Mouse (Mus musculus): ENCODE data around the gene Mars. TPM values are rescaled to one million over a fixed set of nuclear protein-coding genes. Genes with fewer than 3 reads are reported as not detected.
"Not testable (repeated sequence)": the region's sequence is repeated elsewhere in the genome, so short reads cannot be mapped to it uniquely, and the experiment has no call there.

The Mars gene
- polyA plus RNA-seq, 1 experiment from 2014 or later, result 173 TPM

- H3K4me3 ChIP-seq (ENCODE audit: low read depth, low read length); H3K4me1 ChIP-seq (replicated peaks; ENCODE audit: control insufficient read depth, insufficient read depth, low read length); DNase-seq (ENCODE audit: low spot score); H3K27me3 ChIP-seq (ENCODE audit: control insufficient read depth, insufficient read depth, low read length); H3K27ac ChIP-seq (ENCODE audit: low read depth, low read length); H3K4me2 ChIP-seq (replicated peaks; ENCODE audit: low read depth, low read length); H3K9me3 ChIP-seq (ENCODE audit: control insufficient read depth, low read length); H3K9ac ChIP-seq (ENCODE audit: low read depth, low read length); ATAC-seq (ENCODE audit: low FRiP score): not testable (repeated sequence)
- WGBS, result 96% methylated on average over 3 of the region's 3 CpGs
- H3K36me3 ChIP-seq (ENCODE audit: control insufficient read depth, insufficient read depth, low read length), result peaks cover 14% of the 10 kb centered on the region; the same call in 1 of the 2 replicates
Measured at GRCm38 (mm10) chr10:127309167-127309566, 2.4 kb downstream of the Mars start.

- 94% methylated on average over 11 of the region's 11 CpGs for WGBS
- no peak for ATAC-seq (ENCODE audit: low FRiP score)
- Histone ChIP-seq H3K4me1 (replicated peaks; ENCODE audit: control insufficient read depth, insufficient read depth, low read length) (no peaks in the 10 kb centered on the region), H3K4me2 (replicated peaks; ENCODE audit: low read depth, low read length) (no peak overlapping the region), H3K36me3 (ENCODE audit: control insufficient read depth, insufficient read depth, low read length) (peaks cover 21% of the 10 kb centered on the region), H3K27me3 (ENCODE audit: control insufficient read depth, insufficient read depth, low read length) (no peaks in the 10 kb centered on the region), H3K27ac (ENCODE audit: low read depth, low read length) (no peak overlapping the region), H3K9ac (ENCODE audit: low read depth, low read length) (no peak overlapping the region), H3K4me3 (ENCODE audit: low read depth, low read length) (no peak overlapping the region), H3K9me3 (ENCODE audit: control insufficient read depth, low read length) (no peaks in the 10 kb centered on the region)
- no peak for DNase-seq (ENCODE audit: low spot score)
Measured at GRCm38 (mm10) chr10:127303136-127303535, 8.4 kb downstream of the Mars start.

- H3K4me1 ChIP-seq (replicated peaks; ENCODE audit: control insufficient read depth, insufficient read depth, low read length), result no peaks in the 10 kb centered on the region
- WGBS, result 93% methylated on average over 6 of the region's 6 CpGs
- H3K27ac ChIP-seq (ENCODE audit: low read depth, low read length), result no peak overlapping the region
- H3K4me2 ChIP-seq (replicated peaks; ENCODE audit: low read depth, low read length), result no peak overlapping the region
- no peaks in the 10 kb centered on the region for H3K27me3 ChIP-seq (ENCODE audit: control insufficient read depth, insufficient read depth, low read length)
- no peak for ATAC-seq (ENCODE audit: low FRiP score)
- no peak for DNase-seq (ENCODE audit: low spot score)
- peaks cover 22% of the 10 kb centered on the region for H3K36me3 ChIP-seq (ENCODE audit: control insufficient read depth, insufficient read depth, low read length)
- H3K9me3 ChIP-seq (ENCODE audit: control insufficient read depth, low read length), result no peaks in the 10 kb centered on the region
- no peak overlapping the region for H3K4me3 ChIP-seq (ENCODE audit: low read depth, low read length)
- no peak overlapping the region for H3K9ac ChIP-seq (ENCODE audit: low read depth, low read length)
Measured at GRCm38 (mm10) chr10:127300361-127300760, 11.2 kb downstream of the Mars start.

GRCm38 (mm10) chr10:127297015-127297871 is 14.3 kb downstream of the Mars start:
- no peaks in the 10 kb centered on the region for H3K4me1 ChIP-seq (replicated peaks; ENCODE audit: control insufficient read depth, insufficient read depth, low read length)
- no peak overlapping the region for H3K27ac ChIP-seq (ENCODE audit: low read depth, low read length)
- H3K36me3 ChIP-seq (ENCODE audit: control insufficient read depth, insufficient read depth, low read length), result peaks cover 20% of the 10 kb centered on the region
- H3K9me3 ChIP-seq (ENCODE audit: control insufficient read depth, low read length), result no peaks in the 10 kb centered on the region
- H3K9ac ChIP-seq (ENCODE audit: low read depth, low read length), result no peak overlapping the region
- H3K4me3 ChIP-seq (ENCODE audit: low read depth, low read length), result no peak overlapping the region
- ATAC-seq (ENCODE audit: low FRiP score), result no peak
- no peak overlapping the region for H3K4me2 ChIP-seq (replicated peaks; ENCODE audit: low read depth, low read length)
- 87% methylated on average over 16 of the region's 16 CpGs for WGBS
- no peaks in the 10 kb centered on the region for H3K27me3 ChIP-seq (ENCODE audit: control insufficient read depth, insufficient read depth, low read length)
- DNase-seq (ENCODE audit: low spot score), result no peak

- WGBS, result 95% methylated on average over 24 of the region's 24 CpGs
- Histone ChIP-seq H3K9me3 (ENCODE audit: control insufficient read depth, low read length) (no peaks in the 10 kb centered on the region), H3K27me3 (ENCODE audit: control insufficient read depth, insufficient read depth, low read length) (no peaks in the 10 kb centered on the region), H3K4me3 (ENCODE audit: low read depth, low read length) (no peak overlapping the region), H3K4me2 (replicated peaks; ENCODE audit: low read depth, low read length) (no peak overlapping the region), H3K27ac (ENCODE audit: low read depth, low read length) (no peak overlapping the region), H3K4me1 (replicated peaks; ENCODE audit: control insufficient read depth, insufficient read depth, low read length) (no peaks in the 10 kb centered on the region; the same call in 1 of the 2 replicates), H3K9ac (ENCODE audit: low read depth, low read length) (no peak overlapping the region), H3K36me3 (ENCODE audit: control insufficient read depth, insufficient read depth, low read length) (peaks cover 16% of the 10 kb centered on the region)
- DNase-seq (ENCODE audit: low spot score) (no peak), ATAC-seq (ENCODE audit: low FRiP score) (no peak)
Measured at GRCm38 (mm10) chr10:127295986-127296794, 15.4 kb downstream of the Mars start.

GRCm38 (mm10) chr10:127294895-127295510 is 16.6 kb downstream of the Mars start:
- no peak for ATAC-seq (ENCODE audit: low FRiP score)
- Histone ChIP-seq H3K4me1 (replicated peaks; ENCODE audit: control insufficient read depth, insufficient read depth, low read length) (no peaks in the 10 kb centered on the region; the same call in 1 of the 2 replicates), H3K27me3 (ENCODE audit: control insufficient read depth, insufficient read depth, low read length) (no peaks in the 10 kb centered on the region), H3K36me3 (ENCODE audit: control insufficient read depth, insufficient read depth, low read length) (peaks cover 12% of the 10 kb centered on the region), H3K9ac (ENCODE audit: low read depth, low read length) (no peak overlapping the region), H3K4me3 (ENCODE audit: low read depth, low read length) (no peak overlapping the region), H3K27ac (ENCODE audit: low read depth, low read length) (no peak overlapping the region), H3K9me3 (ENCODE audit: control insufficient read depth, low read length) (no peaks in the 10 kb centered on the region), H3K4me2 (replicated peaks; ENCODE audit: low read depth, low read length) (no peak overlapping the region)
- no peak for DNase-seq (ENCODE audit: low spot score)
- 92% methylated on average over 10 of the region's 10 CpGs for WGBS

GRCm38 (mm10) chr10:127293590-127294113 is 17.9 kb downstream of the Mars start:
- Histone ChIP-seq H3K4me3 (ENCODE audit: low read depth, low read length) (no peak overlapping the region), H3K9me3 (ENCODE audit: control insufficient read depth, low read length) (no peaks in the 10 kb centered on the region), H3K36me3 (ENCODE audit: control insufficient read depth, insufficient read depth, low read length) (peaks cover 9% of the 10 kb centered on the region), H3K27me3 (ENCODE audit: control insufficient read depth, insufficient read depth, low read length) (no peaks in the 10 kb centered on the region), H3K4me2 (replicated peaks; ENCODE audit: low read depth, low read length) (no peak overlapping the region), H3K27ac (ENCODE audit: low read depth, low read length) (no peak overlapping the region), H3K4me1 (replicated peaks; ENCODE audit: control insufficient read depth, insufficient read depth, low read length) (no peaks in the 10 kb centered on the region; the same call in 1 of the 2 replicates), H3K9ac (ENCODE audit: low read depth, low read length) (no peak overlapping the region)
- ATAC-seq (ENCODE audit: low FRiP score) (no peak), DNase-seq (ENCODE audit: low spot score) (no peak)
- WGBS, result 88% methylated on average over 3 of the region's 3 CpGs

GRCm38 (mm10) chr10:127292987-127293538 is 18.5 kb downstream of the Mars start:
- H3K27me3 ChIP-seq (ENCODE audit: control insufficient read depth, insufficient read depth, low read length), result no peaks in the 10 kb centered on the region
- H3K36me3 ChIP-seq (ENCODE audit: control insufficient read depth, insufficient read depth, low read length), result peaks cover 9% of the 10 kb centered on the region
- no peak overlapping the region for H3K27ac ChIP-seq (ENCODE audit: low read depth, low read length)
- H3K9me3 ChIP-seq (ENCODE audit: control insufficient read depth, low read length), result no peaks in the 10 kb centered on the region
- H3K9ac ChIP-seq (ENCODE audit: low read depth, low read length), result no peak overlapping the region
- ATAC-seq (ENCODE audit: low FRiP score) (no peak), DNase-seq (ENCODE audit: low spot score) (no peak)
- no peak overlapping the region for H3K4me3 ChIP-seq (ENCODE audit: low read depth, low read length)
- H3K4me2 ChIP-seq (replicated peaks; ENCODE audit: low read depth, low read length), result no peak overlapping the region
- WGBS, result 91% methylated on average over 6 of the region's 6 CpGs
- H3K4me1 ChIP-seq (replicated peaks; ENCODE audit: control insufficient read depth, insufficient read depth, low read length), result no peaks in the 10 kb centered on the region; the same call in 1 of the 2 replicates
